Comparison of ENCODE assay signal across 25 mouse cellular contexts in the genomic region with DNA sequence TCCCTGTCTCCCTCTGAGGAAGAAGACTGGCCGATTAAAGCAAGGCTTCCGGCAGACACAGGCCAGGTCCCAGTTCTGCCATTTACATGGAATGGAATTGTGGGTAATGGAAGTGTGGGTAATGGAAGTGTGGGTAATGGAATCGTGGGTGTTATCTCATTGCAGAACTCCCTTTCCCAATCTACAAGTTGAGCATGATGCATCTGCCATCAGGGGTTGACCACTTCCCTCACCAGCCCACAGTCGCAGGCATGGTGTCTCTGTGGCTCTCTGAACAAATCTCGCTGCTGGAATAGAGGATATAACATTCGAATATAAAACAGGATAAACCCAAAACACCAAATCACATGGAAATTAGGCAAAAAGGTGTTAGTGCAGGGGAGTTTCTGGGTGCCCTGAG. TPM values are rescaled to one million over a fixed set of nuclear protein-coding genes. Genes with fewer than 3 reads are reported as not detected.
A peak's percentile ranks its signal among the peaks of the same experiment; 100 is the strongest.
DNase-seq lines count a peak whose midpoint lies in the region; ATAC-seq lines count a peak whose summit lies in the region.
"Had no signal": no experiment of that assay in that cellular context is flagged by ENCODE, and none has a peak within 500 bp of the region (broad histone marks: within the 10 kb centered on the region; RNA-seq: fewer than 3 reads in every experiment).

No protein-coding gene starts in this region.

- no peak overlapping the region for H3K4me3 ChIP-seq in forebrain, embryonic 11.5 days (ENCODE audit: low read depth, low read length)
- H3K4me3 ChIP-seq: embryonic facial prominence, embryonic 10.5 days; embryonic facial prominence, embryonic 12.5 days; forebrain, embryonic 12.5 days had no signal

- DNase-seq in 416B (ENCODE audit: low read depth) = peak; percentile 73
- DNase-seq in lung, postnatal 10 days = no peak
- no peak for DNase-seq in forebrain, embryonic 11.5 days (ENCODE audit: low spot score)
- no peak for DNase-seq in embryo, embryonic 10.5 days (ENCODE audit: low spot score)
- DNase-seq: adrenal gland, adult 8-10 months; adrenal gland, postnatal 14 days; adrenal gland, postnatal 36 days; B cell, adult 2 months; cerebellum, adult 11-12 months; cerebellum, adult 2 months; cerebellum, adult 9-10 months; cerebellum, postnatal 10 days; cerebellum, postnatal 25 days had no signal

- 91% methylated on average over 6 of the region's 6 CpGs for WGBS in forebrain, embryonic 11.5 days

- H3K27me3 ChIP-seq in forebrain, embryonic 11.5 days (ENCODE audit: control insufficient read depth, insufficient read depth, low read length) = no peaks in the 10 kb centered on the region
- H3K27me3 ChIP-seq: CH12.LX; embryonic facial prominence, embryonic 12.5 days; forebrain, embryonic 12.5 days; Patski had no signal

- no peak overlapping the region for H3K27ac ChIP-seq in forebrain, embryonic 11.5 days (ENCODE audit: low read depth, low read length)
- H3K27ac ChIP-seq: embryonic facial prominence, embryonic 10.5 days; embryonic facial prominence, embryonic 12.5 days; forebrain, embryonic 12.5 days had no signal

- no peak overlapping the region for H3K4me2 ChIP-seq in forebrain, embryonic 11.5 days (ENCODE audit: low read depth, low read length, severe bottlenecking)
- H3K4me2 ChIP-seq: embryonic facial prominence, embryonic 12.5 days; forebrain, embryonic 12.5 days had no signal

- peak; percentile 76 for ATAC-seq in common myeloid progenitor, adult 5-6 weeks (replicated peaks; ENCODE audit: low read depth, poor library complexity, severe bottlenecking)
- peak; percentile 36; the same call in 1 of the 2 replicates for ATAC-seq in megakaryocyte, adult 5-6 weeks (ENCODE audit: poor library complexity, severe bottlenecking)
- ATAC-seq in forebrain, embryonic 11.5 days (replicated peaks; ENCODE audit: low FRiP score) = no peak
- ATAC-seq: activated CD4-positive, CD25-positive, alpha-beta regulatory T cell, adult 4 months; CD4-positive, CD25-positive, alpha-beta regulatory T cell, adult 4 months; forebrain, embryonic 14.5 days; forebrain, embryonic 16.5 days; Patski had no signal

- H3K9ac ChIP-seq in forebrain, embryonic 11.5 days (ENCODE audit: low read length) = no peak overlapping the region
- H3K9ac ChIP-seq: embryonic facial prominence, embryonic 12.5 days; forebrain, embryonic 12.5 days had no signal

- no peaks in the 10 kb centered on the region for H3K9me3 ChIP-seq in forebrain, embryonic 11.5 days (ENCODE audit: control insufficient read depth, low read length)
- H3K9me3 ChIP-seq: embryonic facial prominence, embryonic 10.5 days; embryonic facial prominence, embryonic 12.5 days; forebrain, embryonic 12.5 days; G1E had no signal

- no peaks in the 10 kb centered on the region for H3K4me1 ChIP-seq in forebrain, embryonic 11.5 days (replicated peaks; ENCODE audit: control insufficient read depth, insufficient read depth, low read length)
- H3K4me1 ChIP-seq: embryonic facial prominence, embryonic 12.5 days; forebrain, embryonic 12.5 days had no signal

- no peaks in the 10 kb centered on the region for H3K36me3 ChIP-seq in forebrain, embryonic 11.5 days (ENCODE audit: control insufficient read depth, insufficient read depth, low read length)

RNA-seq across cellular contexts. Expression of gene Galc, which starts 48.8 kb away (rescaled TPM):
- total RNA-seq in common myeloid progenitor, adult 5-6 weeks (2017) = 5.1 and 6.3 TPM in 2 replicates
- total RNA-seq in megakaryocyte, adult 5-6 weeks (2015) = 21.2 and 25.5 TPM in 2 replicates
- 8.3 and 17.8 TPM in 2 replicates for total RNA-seq in megakaryocyte, adult 5-6 weeks (2017)
- 14.7 and 16.4 TPM in 2 replicates for polyA plus RNA-seq in forebrain, embryonic 11.5 days (2014; fragmentation: Nextera tagmentation; extraction: Ambion mirVana)

RNA-seq across cellular contexts. Expression of gene Gpr65, which starts 57.9 kb away (rescaled TPM):
- total RNA-seq in common myeloid progenitor, adult 5-6 weeks (2017) = 19.0 and 19.4 TPM in 2 replicates
- 89.4 and 94.3 TPM in 2 replicates for total RNA-seq in megakaryocyte, adult 5-6 weeks (2015)
- total RNA-seq in megakaryocyte, adult 5-6 weeks (2017) = 93.1 and 96.4 TPM in 2 replicates
- polyA plus RNA-seq in forebrain, embryonic 11.5 days (2014; fragmentation: Nextera tagmentation; extraction: Ambion mirVana) = 0.20 and 0.51 TPM in 2 replicates
- polyA plus RNA-seq: forebrain, embryonic 16.5 days; Patski had no signal
